Comparison of ENCODE assay signal across 16 mouse cellular contexts in the genomic region with DNA sequence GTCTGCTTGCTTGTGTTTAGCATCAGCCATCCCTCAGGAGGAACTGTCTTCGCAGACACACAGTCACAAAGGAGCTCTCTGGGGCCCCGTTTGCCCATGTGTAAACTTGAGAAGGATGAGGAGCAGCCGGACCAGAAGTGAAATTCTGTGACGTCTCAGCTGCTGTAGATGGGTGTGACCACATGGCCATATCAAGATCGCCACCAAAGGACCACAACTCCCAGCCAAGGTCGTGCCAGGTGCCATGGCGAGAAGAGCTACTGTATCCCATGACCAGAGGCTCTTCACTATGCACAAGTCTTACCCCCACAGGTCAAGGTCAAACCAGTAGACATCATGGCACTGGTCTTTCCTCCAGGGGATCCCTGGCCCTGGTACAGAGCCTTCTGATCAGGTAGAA.
"Had no signal": no experiment of that assay in that cellular context is flagged by ENCODE, and none has a peak within 500 bp of the region (broad histone marks: within the 10 kb centered on the region; RNA-seq: fewer than 3 reads in every experiment).

No protein-coding gene starts in this region.

- H3K4me3 ChIP-seq: neural tube, embryonic 13.5 days; neural tube, embryonic 15.5 days; stomach, embryonic 15.5 days had no signal

- H3K9ac ChIP-seq: neural tube, embryonic 13.5 days; neural tube, embryonic 15.5 days; stomach, embryonic 15.5 days had no signal

- DNase-seq: retina, postnatal 1 day; right cerebral cortex, adult 18-20 months; right cerebral cortex, postnatal 14 days; right cerebral cortex, postnatal 25 days; right cerebral cortex, postnatal 4 days; spleen, adult 18-20 months; thymus, adult 18-20 months; thymus, adult 2 months; thymus, postnatal 14 days; thymus, postnatal 25 days; thymus, postnatal 36 days; thymus, postnatal 4 days had no signal

- H3K4me1 ChIP-seq: stomach, embryonic 15.5 days had no signal

- H3K4me2 ChIP-seq: neural tube, embryonic 13.5 days; neural tube, embryonic 15.5 days; stomach, embryonic 15.5 days had no signal

- H3K9me3 ChIP-seq: neural tube, embryonic 13.5 days; neural tube, embryonic 15.5 days; stomach, embryonic 15.5 days had no signal

- H3K27ac ChIP-seq: neural tube, embryonic 13.5 days; neural tube, embryonic 15.5 days; stomach, embryonic 15.5 days; stomach, postnatal 0 days had no signal

- H3K27me3 ChIP-seq: neural tube, embryonic 13.5 days; neural tube, embryonic 15.5 days; stomach, embryonic 15.5 days had no signal

- H3K36me3 ChIP-seq: neural tube, embryonic 13.5 days; neural tube, embryonic 15.5 days; stomach, embryonic 15.5 days had no signal
